Mouse (Mus musculus) limb, embryonic 15.5 days (tissue): Measurements from ENCODE around the gene Il27. TPM values are rescaled to one million over a fixed set of nuclear protein-coding genes. Genes with fewer than 3 reads are reported as not detected.
A peak's percentile ranks its signal among the peaks of the same experiment; 100 is the strongest.

Experiments used
- ATAC-seq: fragments of 200-750 bp; cut with Nextera tagmentation; 2 replicates; pipeline ENCODE4 v1.8.0; 2017; ENCODE audit warnings: low read depth, moderate TSS enrichment; ENCODE audit not compliant: insufficient number of reproducible peaks, low FRiP score, low TSS enrichment
- H3K27ac ChIP-seq: fragments of 300-500 bp; sonication (generic); 2 replicates; pipeline ENCODE4 v1.5.1; 2015; ENCODE audit warnings: moderate library complexity, mild to moderate bottlenecking, inconsistent platforms
- H3K27me3 ChIP-seq: fragments of 300-500 bp; sonication (generic); 2 replicates; pipeline ENCODE4 v1.6.1; 2015; ENCODE audit warnings: inconsistent platforms
- H3K36me3 ChIP-seq: fragments of 300-500 bp; sonication (generic); 2 replicates; pipeline ENCODE4 v1.6.1; 2015; ENCODE audit warnings: inconsistent platforms
- H3K4me1 ChIP-seq: fragments of 300-500 bp; sonication (generic); 2 replicates; pipeline ENCODE4 v1.6.1; 2015; ENCODE audit warnings: inconsistent platforms
- H3K4me2 ChIP-seq: fragments of 300-500 bp; sonication (generic); 2 replicates; pipeline ENCODE4 v1.6.1; 2015; ENCODE audit warnings: mild to moderate bottlenecking, inconsistent platforms
- H3K4me3 ChIP-seq: fragments of 300-500 bp; sonication (generic); 2 replicates; pipeline ENCODE4 v1.5.1; 2015; ENCODE audit warnings: mild to moderate bottlenecking, inconsistent platforms
- H3K9ac ChIP-seq: fragments of 300-500 bp; sonication (generic); 2 replicates; pipeline ENCODE4 v1.6.1; 2015; ENCODE audit warnings: inconsistent platforms
- H3K9me3 ChIP-seq: fragments of 300-500 bp; sonication (generic); 2 replicates; pipeline ENCODE4 v1.6.1; 2016; ENCODE audit warnings: inconsistent platforms
- WGBS: fragments of 180-500 bp; shearing (Covaris S2); methylation state at CpG from one replicate; pipeline ENCODE4 v1.1.7; 2015; 5-methylcytosine and 5-hydroxymethylcytosine counted together
- microRNA-seq: library from miRNA; unstranded; fragments of <30 nt; microRNA quantifications from one replicate; pipeline ENCODE4, GENCODE M21; 2016
- polyA plus RNA-seq: library from polyadenylated mRNA; unstranded; fragments of >200 nt; fragmentation: Nextera tagmentation; extraction: Ambion mirVana; gene quantifications from 2 replicates; pipeline ENCODE4 v1.2.1, GENCODE M21; 2015

Il27 gene
- polyA plus RNA-seq, 1 experiment from 2014 or later = not detected

GRCm38 (mm10) chr7:126576946-126577345 lies 17.8 kb downstream of the Il27 start:
- Histone ChIP-seq H3K4me3 (no peak overlapping the region), H3K36me3 (peaks cover 33% of the 10 kb centered on the region), H3K4me1 (peaks cover 5% of the 10 kb centered on the region), H3K27me3 (no peaks in the 10 kb centered on the region), H3K27ac (no peak overlapping the region), H3K9me3 (no peaks in the 10 kb centered on the region), H3K9ac (no peak overlapping the region), H3K4me2 (no peak overlapping the region)
- WGBS = 57% methylated on average over 8 of the region's 8 CpGs
- no peak for ATAC-seq

DNA sequence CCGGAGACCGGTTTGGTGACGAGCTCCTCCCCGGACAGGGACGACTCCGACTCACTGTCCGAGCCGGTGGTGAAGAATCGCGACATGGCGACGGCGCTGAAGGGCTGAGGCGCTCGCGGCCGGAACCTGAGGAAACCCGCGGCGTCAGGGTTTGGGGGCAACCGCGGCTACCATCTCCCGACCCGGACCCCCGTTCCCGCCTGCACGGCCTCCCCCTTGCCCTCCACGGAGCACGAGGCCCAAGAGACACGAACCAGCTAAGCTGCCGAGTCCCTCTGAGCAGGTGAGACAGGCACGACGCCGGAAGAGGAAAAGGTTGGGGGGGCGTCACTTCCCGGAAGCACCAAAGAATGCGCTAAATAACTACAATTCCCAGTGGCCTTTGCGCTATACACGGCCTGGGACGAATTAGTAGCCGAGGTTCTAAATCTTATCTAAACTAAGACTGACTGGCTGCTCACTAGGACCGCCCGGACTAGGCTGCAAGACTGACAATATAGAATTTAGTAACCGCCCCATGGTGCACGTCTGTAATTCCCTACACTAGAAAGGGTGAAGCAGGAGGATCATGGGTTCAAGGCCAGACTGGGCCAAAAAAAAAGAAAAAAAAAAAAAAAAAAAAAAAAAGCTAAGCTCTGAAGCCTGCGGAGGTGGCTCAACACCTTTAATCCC lies 28.5 kb downstream of the Il27 start, which contains the start of gene Eif3c:
Gene Eif3c (minus strand): TSS at position 318 of the 672 bp plus-strand sequence.
- ATAC-seq = peak; percentile 94
- Histone ChIP-seq H3K4me2 (peak within 1 kb of the TSS; percentile 62), H3K9me3 (no peaks in the 10 kb centered on the region), H3K9ac (peak within 1 kb of the TSS; percentile 89), H3K27me3 (no peaks in the 10 kb centered on the region), H3K4me1 (peaks cover 4% of the 10 kb centered on the region; the same call in 1 of the 2 replicates), H3K36me3 (peaks cover 35% of the 10 kb centered on the region), H3K27ac (peak within 1 kb of the TSS; percentile 94), H3K4me3 (peak within 1 kb of the TSS; percentile 95)
- WGBS = under 1% methylated on average over 46 of the region's 46 CpGs

GRCm38 (mm10) chr7:126565693-126566092 lies 29.0 kb downstream of the Il27 start:
- Histone ChIP-seq H3K9ac (peak overlapping the region; percentile 89), H3K4me2 (peak overlapping the region; percentile 62), H3K9me3 (no peaks in the 10 kb centered on the region), H3K27me3 (no peaks in the 10 kb centered on the region), H3K4me1 (peaks cover 4% of the 10 kb centered on the region; the same call in 1 of the 2 replicates), H3K4me3 (peak overlapping the region; percentile 95), H3K36me3 (peaks cover 40% of the 10 kb centered on the region), H3K27ac (peak overlapping the region; percentile 94)
- no peak for ATAC-seq
- WGBS = under 1% methylated on average over 28 of the region's 28 CpGs

DNA sequence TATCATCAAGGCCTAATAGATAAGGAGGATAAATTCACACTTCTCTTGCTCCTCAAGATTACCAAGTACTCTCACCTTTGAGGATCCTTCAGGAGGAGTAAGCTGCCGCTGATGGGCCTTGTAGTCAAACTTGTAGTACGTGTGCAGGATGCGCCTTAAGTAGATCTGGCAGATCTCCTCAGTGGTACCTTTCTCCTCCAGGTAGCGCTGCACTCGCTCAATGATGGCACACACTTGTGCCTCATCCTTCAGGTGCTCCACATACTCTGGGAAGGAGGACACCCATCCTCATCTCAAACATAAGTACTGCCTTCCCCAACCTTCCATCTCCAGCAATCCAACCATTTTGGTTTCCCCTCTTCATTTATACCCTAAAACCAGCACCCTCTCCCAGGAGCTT lies 38.1 kb downstream of the Il27 start:
- no peak for ATAC-seq
- Histone ChIP-seq H3K27ac (no peak overlapping the region), H3K36me3 (peaks cover 94% of the 10 kb centered on the region), H3K27me3 (no peaks in the 10 kb centered on the region), H3K4me2 (no peak overlapping the region), H3K4me3 (no peak overlapping the region), H3K9ac (no peak overlapping the region), H3K9me3 (no peaks in the 10 kb centered on the region), H3K4me1 (no peaks in the 10 kb centered on the region)
- 96% methylated on average over 5 of the region's 5 CpGs for WGBS

GRCm38 (mm10) chr7:126554796-126555195 lies 39.9 kb downstream of the Il27 start:
- no peak overlapping the region for H3K4me3 ChIP-seq
- no peaks in the 10 kb centered on the region for H3K4me1 ChIP-seq
- H3K9ac ChIP-seq = no peak overlapping the region
- H3K36me3 ChIP-seq = peaks cover 95% of the 10 kb centered on the region
- H3K4me2 ChIP-seq = no peak overlapping the region
- 92% methylated on average over 1 of the region's 1 CpGs for WGBS
- no peaks in the 10 kb centered on the region for H3K27me3 ChIP-seq
- no peak overlapping the region for H3K27ac ChIP-seq
- no peak for ATAC-seq
- H3K9me3 ChIP-seq = no peaks in the 10 kb centered on the region

GRCm38 (mm10) chr7:126545631-126546030 lies 49.1 kb downstream of the Il27 start:
- H3K4me3 ChIP-seq = no peak overlapping the region
- H3K27ac ChIP-seq = no peak overlapping the region
- H3K9ac ChIP-seq = no peak overlapping the region
- H3K27me3 ChIP-seq = no peaks in the 10 kb centered on the region
- H3K36me3 ChIP-seq = peaks cover 68% of the 10 kb centered on the region
- H3K4me2 ChIP-seq = no peak overlapping the region
- ATAC-seq = no peak
- 86% methylated on average over 2 of the region's 2 CpGs for WGBS
- H3K4me1 ChIP-seq = no peaks in the 10 kb centered on the region
- H3K9me3 ChIP-seq = no peaks in the 10 kb centered on the region

DNA sequence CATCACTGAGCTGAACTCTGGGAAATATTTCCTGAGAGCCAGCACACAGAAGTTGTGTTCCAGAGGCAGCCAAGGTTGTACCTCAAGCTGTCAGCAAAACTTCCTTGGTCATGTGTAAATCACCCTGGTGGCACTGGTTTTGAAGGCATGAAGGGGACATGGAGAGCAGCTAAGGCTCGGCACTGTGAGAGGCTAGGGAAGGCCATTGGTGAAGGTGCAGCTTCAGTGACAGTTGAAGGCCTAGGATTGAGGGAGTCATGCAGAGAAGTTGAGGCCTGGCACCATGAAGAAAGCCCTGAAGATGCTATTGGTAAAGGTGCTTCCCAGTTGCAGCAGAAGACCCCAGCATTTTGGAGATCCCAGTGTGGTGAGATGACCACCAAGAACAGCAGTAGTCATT lies 53.1 kb downstream of the Il27 start:
- H3K4me3 ChIP-seq = no peak overlapping the region
- no peak for ATAC-seq
- 76% methylated on average over 1 of the region's 1 CpGs for WGBS
- H3K9me3 ChIP-seq = no peaks in the 10 kb centered on the region
- no peak overlapping the region for H3K27ac ChIP-seq
- peaks cover 29% of the 10 kb centered on the region for H3K36me3 ChIP-seq
- H3K4me2 ChIP-seq = no peak overlapping the region
- H3K9ac ChIP-seq = no peak overlapping the region
- H3K4me1 ChIP-seq = no peaks in the 10 kb centered on the region
- peaks cover 6% of the 10 kb centered on the region; the same call in 1 of the 2 replicates for H3K27me3 ChIP-seq

Small RNA genes within 50 kb of the gene (microRNA-seq; reads per million reads assigned to microRNA genes)
- not detected for gene Mir7059

Other genes starting within 250 kb of the Il27 start
- gene Lat, start 225.4 kb downstream of the Il27 start, polyA plus RNA-seq = 1.8 and 3.4 TPM in 2 replicates
- 55.2 and 57.9 TPM in 2 replicates for gene Spns1, start 217.5 kb downstream of the Il27 start, polyA plus RNA-seq
- gene Nfatc2ip, start 198.2 kb downstream of the Il27 start, polyA plus RNA-seq = 2.0 and 2.2 TPM in 2 replicates
- 0.13 and 0.48 TPM in 2 replicates for gene Cd19, start 180.1 kb downstream of the Il27 start, polyA plus RNA-seq
- 39.3 and 39.4 TPM in 2 replicates for gene Rabep2, start 166.2 kb downstream of the Il27 start, polyA plus RNA-seq
- gene Atp2a1, start 131.8 kb downstream of the Il27 start, polyA plus RNA-seq = 82.8 and 290 TPM in 2 replicates
- gene Sh2b1, start 119.5 kb downstream of the Il27 start, polyA plus RNA-seq = 51.9 and 53.7 TPM in 2 replicates
- gene Tufm, start 107.6 kb downstream of the Il27 start, polyA plus RNA-seq = 120 and 130 TPM in 2 replicates
- gene Atxn2l, start 91.5 kb downstream of the Il27 start, polyA plus RNA-seq = 41.9 and 47.0 TPM in 2 replicates
- 173 and 191 TPM in 2 replicates for gene Eif3c, start 28.5 kb downstream of the Il27 start, polyA plus RNA-seq
- gene Apobr, start 10.0 kb downstream of the Il27 start, polyA plus RNA-seq = 0.79 and 1.9 TPM in 2 replicates
- gene Cln3, start 9.1 kb downstream of the Il27 start, polyA plus RNA-seq = 32.7 and 37.7 TPM in 2 replicates
- 29.8 and 41.9 TPM in 2 replicates for gene Nupr1, start 35.9 kb upstream of the Il27 start, polyA plus RNA-seq
- 43.4 and 43.9 TPM in 2 replicates for gene Sgf29, start 54.4 kb upstream of the Il27 start, polyA plus RNA-seq
- 12.2 and 17.5 TPM in 2 replicates for gene Sult1a1, start 81.5 kb upstream of the Il27 start, polyA plus RNA-seq
- gene Bola2, start 100.5 kb upstream of the Il27 start, polyA plus RNA-seq = 109 and 131 TPM in 2 replicates
- gene Slx1b, start 100.8 kb upstream of the Il27 start, polyA plus RNA-seq = 10.5 and 12.3 TPM in 2 replicates
- gene Coro1a, start 112.8 kb upstream of the Il27 start, polyA plus RNA-seq = 44.5 and 46.5 TPM in 2 replicates
- 65.2 and 68.3 TPM in 2 replicates for gene Mapk3, start 164.7 kb upstream of the Il27 start, polyA plus RNA-seq
- 16.8 and 17.7 TPM in 2 replicates for gene Gdpd3, start 171.4 kb upstream of the Il27 start, polyA plus RNA-seq
- 117 and 122 TPM in 2 replicates for gene Ypel3, start 182.0 kb upstream of the Il27 start, polyA plus RNA-seq
- gene Tbx6, start 186.5 kb upstream of the Il27 start, polyA plus RNA-seq = 0.37 and 0.46 TPM in 2 replicates
- gene Ppp4c, start 197.6 kb upstream of the Il27 start, polyA plus RNA-seq = 212 and 227 TPM in 2 replicates
- 0.22 and 0.56 TPM in 2 replicates for gene Fam57b, start 202.7 kb upstream of the Il27 start, polyA plus RNA-seq
- not detected in 2 replicates for gene 4930451I11Rik, start 236.7 kb upstream of the Il27 start, polyA plus RNA-seq